Mouse (Mus musculus) bone marrow, adult 2 months (tissue): ENCODE data around the gene Srpx. TPM values are rescaled to one million over a fixed set of nuclear protein-coding genes. Genes with fewer than 3 reads are reported as not detected.

ENCODE experiments used
- H3K27ac ChIP-seq: fragments of 200-500 bp; 2 replicates; pipeline ENCODE4 v1.5.1; 2012; ENCODE audit warnings: low read depth, mild to moderate bottlenecking, control low read depth, inconsistent platforms, low read length; ENCODE audit not compliant: control insufficient read depth, poor library complexity, insufficient read depth
- H3K4me1 ChIP-seq: fragments of 200-500 bp; 2 replicates; pipeline ENCODE4 v1.6.1; 2011; ENCODE audit warnings: low read length; ENCODE audit not compliant: control insufficient read depth, insufficient read depth
- H3K4me3 ChIP-seq: fragments of 200-500 bp; replicated peaks from 2 replicates; pipeline ENCODE3; 2011; ENCODE audit warnings: mild to moderate bottlenecking, low read depth, low read length, control low read depth; ENCODE audit not compliant: control insufficient read depth
- CTCF ChIP-seq: fragments of 200-500 bp; IDR thresholded peaks from 2 replicates; pipeline ENCODE4 v1.5.1; 2011; ENCODE audit warnings: low read length, control low read depth; ENCODE audit not compliant: control insufficient read depth, insufficient read depth
- POLR2A ChIP-seq: fragments of 200-500 bp; IDR thresholded peaks from 2 replicates; pipeline ENCODE4 v1.6.1; 2011; ENCODE audit warnings: low read depth, mild to moderate bottlenecking, control low read depth, low read length, borderline replicate concordance; ENCODE audit not compliant: control insufficient read depth
- WGBS: fragments of 180-500 bp; shearing (Covaris S2); methylation state at CpG from one replicate; pipeline ENCODE4 v1.1.7; 2018; 5-methylcytosine and 5-hydroxymethylcytosine counted together
- polyA plus RNA-seq: library from polyadenylated mRNA; stranded (reverse); fragments of >200 nt; gene quantifications from 2 replicates; pipeline ENCODE4 v1.2.4, GENCODE M21; 2011; ENCODE audit warnings: low replicate concordance; ENCODE audit not compliant: missing spikeins, insufficient read depth, insufficient read length

The Srpx gene
- polyA plus RNA-seq, 1 experiment: 3.5 TPM

DNA sequence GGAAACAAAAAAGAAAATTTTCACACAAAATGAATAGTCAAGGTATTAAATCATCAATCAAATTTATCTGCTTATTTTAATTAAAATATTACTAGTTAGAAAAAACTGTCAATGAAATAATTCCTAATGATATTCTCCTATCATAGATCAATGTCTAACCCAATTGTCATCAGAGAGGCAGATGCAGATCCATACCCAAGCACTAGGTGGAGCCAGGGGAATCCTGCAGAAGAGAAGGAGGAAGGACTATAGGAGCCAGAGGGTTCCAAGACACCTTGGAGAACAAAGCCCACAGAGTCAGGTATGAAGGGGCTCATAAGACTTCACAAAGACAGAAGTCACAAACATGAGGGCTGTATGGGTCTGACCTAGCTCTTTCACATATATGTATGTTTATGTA is 82.8 kb downstream of the Srpx start:
- TF ChIP-seq CTCF (no peak), POLR2A (no peak)
- Histone ChIP-seq H3K27ac (no peak overlapping the region), H3K4me1 (no peaks in the 10 kb centered on the region), H3K4me3 (no peak overlapping the region)

DNA sequence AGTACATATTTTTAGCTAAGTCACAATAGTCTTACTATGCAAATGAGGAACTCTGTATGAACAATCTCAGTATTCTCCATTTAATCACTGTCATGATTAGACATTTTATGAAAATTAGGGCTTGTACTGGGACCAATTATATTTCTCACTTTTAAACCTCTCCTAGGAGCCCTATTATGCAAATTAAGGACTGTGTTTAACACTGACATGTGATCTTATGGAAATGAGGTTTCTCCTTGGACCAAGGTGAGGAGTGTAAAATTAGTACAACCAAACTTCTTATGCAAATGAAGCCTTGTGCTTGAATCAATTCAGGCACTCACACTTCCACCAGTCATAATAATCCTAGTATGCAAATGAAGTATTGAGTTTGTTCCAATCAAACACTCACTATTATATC is 107.3 kb downstream of the Srpx start:
- H3K4me1 ChIP-seq: no peaks in the 10 kb centered on the region
- no peak overlapping the region for H3K27ac ChIP-seq
- H3K4me3 ChIP-seq: no peak overlapping the region
- no peak for TF ChIP-seq POLR2A
- no peak for TF ChIP-seq CTCF

DNA sequence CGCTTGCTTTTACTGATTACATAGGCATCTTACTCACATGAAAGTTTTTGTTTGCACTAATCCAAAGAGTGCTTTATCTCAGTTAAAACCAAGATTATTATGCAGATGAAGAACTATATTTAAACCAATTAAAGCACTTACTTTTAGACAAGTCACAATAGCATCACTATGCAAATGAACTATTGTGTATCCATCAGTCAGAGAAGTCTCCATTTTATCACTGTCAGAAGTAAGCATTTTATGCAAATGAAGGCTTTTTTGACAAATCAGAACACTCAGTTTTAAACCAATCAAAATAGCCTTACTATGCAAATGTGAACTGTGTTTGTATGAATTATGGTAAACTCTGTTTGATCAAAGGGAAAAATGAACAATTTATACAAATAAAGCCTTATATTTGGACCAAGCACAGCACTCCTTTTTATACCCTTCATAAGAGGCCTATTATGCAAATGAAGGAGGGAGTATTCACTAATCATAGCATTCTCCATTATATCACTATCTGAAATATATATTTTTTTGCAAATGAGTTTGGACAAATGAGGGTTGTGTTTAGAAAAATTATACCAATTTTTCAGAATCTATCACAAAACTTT is 109.7 kb downstream of the Srpx start:
- no peaks in the 10 kb centered on the region for H3K4me1 ChIP-seq
- no peak overlapping the region for H3K27ac ChIP-seq
- WGBS: 78% methylated on average over 1 of the region's 1 CpGs
- TF ChIP-seq POLR2A: no peak
- TF ChIP-seq CTCF: no peak
- H3K4me3 ChIP-seq: no peak overlapping the region

DNA sequence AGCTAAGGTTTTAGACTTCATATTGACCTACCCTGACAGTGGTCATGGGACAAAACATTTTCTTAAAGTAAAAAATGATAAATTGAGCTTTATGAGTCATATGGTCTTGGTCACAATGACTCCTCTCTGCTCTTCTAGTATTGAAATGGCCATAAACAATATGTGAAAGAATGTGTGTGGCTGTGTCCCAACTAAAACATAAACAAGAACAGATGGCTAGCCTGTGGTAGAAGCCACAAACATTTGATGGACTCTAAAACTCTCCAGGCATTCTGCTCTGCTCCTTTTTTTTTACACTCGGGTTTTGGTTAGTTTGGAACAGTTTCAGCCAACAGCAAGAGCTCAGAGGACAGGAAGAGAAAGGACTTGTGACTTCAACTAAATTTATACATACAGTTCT is 111.6 kb downstream of the Srpx start:
- H3K4me3 ChIP-seq: no peak overlapping the region
- H3K27ac ChIP-seq: no peak overlapping the region
- no peaks in the 10 kb centered on the region for H3K4me1 ChIP-seq
- WGBS: 80% methylated on average over 1 of the region's 1 CpGs
- TF ChIP-seq CTCF: no peak
- TF ChIP-seq POLR2A: no peak

DNA sequence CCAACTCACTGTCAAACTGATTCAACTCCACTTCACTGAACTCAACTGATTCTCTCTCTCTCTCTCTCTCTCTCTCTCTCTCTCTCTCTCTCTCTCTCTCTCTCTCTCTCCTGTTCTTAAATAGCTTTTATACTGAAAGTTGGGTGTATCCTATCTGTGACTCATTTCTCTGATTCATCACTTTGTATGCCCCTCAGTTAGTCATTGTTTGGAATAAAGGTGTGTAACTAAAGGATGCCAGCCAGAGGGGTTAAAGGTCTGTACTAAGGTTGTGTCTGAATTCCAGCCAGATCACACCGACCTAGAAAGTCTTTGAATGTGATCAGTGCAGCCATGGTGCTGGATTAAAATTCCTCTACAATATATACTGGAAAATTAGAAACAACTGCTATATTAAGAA is 116.8 kb downstream of the Srpx start:
- 73% methylated on average over 1 of the region's 1 CpGs for WGBS
- TF ChIP-seq POLR2A (no peak), CTCF (no peak)
- no peaks in the 10 kb centered on the region for H3K4me1 ChIP-seq
- no peak overlapping the region for H3K4me3 ChIP-seq
- H3K27ac ChIP-seq: no peak overlapping the region

Other genes starting within 250 kb of the Srpx start
- gene Sytl5, start 232.1 kb downstream of the Srpx start, polyA plus RNA-seq: not detected in 2 replicates
- gene Rpgr, start 99.2 kb upstream of the Srpx start, polyA plus RNA-seq: 2.2 TPM in 1 of 2 replicates, not detected in the other
- 0.87 TPM in 1 of 2 replicates, not detected in the other for gene Otc, start 134.6 kb upstream of the Srpx start, polyA plus RNA-seq